Mouse (Mus musculus) brain, embryonic 14.5 days (tissue): Measurements from ENCODE around the gene Rtn3. TPM values are rescaled to one million over a fixed set of nuclear protein-coding genes. Genes with fewer than 3 reads are reported as not detected.

Experiments used
- DNase-seq: peaks from one replicate; pipeline ENCODE4 v3.0.0-alpha.2; 2011; ENCODE audit warnings: low read depth
- CTCF ChIP-seq: fragments of 200-500 bp; IDR thresholded peaks from 2 replicates; pipeline ENCODE4 v1.5.1; 2012; ENCODE audit warnings: inconsistent platforms, mild to moderate bottlenecking, moderate library complexity, borderline replicate concordance; ENCODE audit not compliant: insufficient read depth, insufficient read length; ENCODE audit errors: extremely low read depth
- POLR2A ChIP-seq: fragments of 200-500 bp; IDR thresholded peaks from 2 replicates; pipeline ENCODE4 v1.6.1; 2012; ENCODE audit warnings: mild to moderate bottlenecking, inconsistent platforms, borderline replicate concordance; ENCODE audit not compliant: poor library complexity, insufficient read depth, insufficient read length, severe bottlenecking; ENCODE audit errors: extremely low read depth
- polyA plus RNA-seq: library from polyadenylated mRNA; depleted of rRNA; stranded (reverse); fragments of >200 nt; gene quantifications from 2 replicates; pipeline ENCODE4 v1.2.3, GENCODE M21; 2012; rRNA removed

Rtn3 gene
- polyA plus RNA-seq: 436 and 508 TPM in 2 replicates

DNA sequence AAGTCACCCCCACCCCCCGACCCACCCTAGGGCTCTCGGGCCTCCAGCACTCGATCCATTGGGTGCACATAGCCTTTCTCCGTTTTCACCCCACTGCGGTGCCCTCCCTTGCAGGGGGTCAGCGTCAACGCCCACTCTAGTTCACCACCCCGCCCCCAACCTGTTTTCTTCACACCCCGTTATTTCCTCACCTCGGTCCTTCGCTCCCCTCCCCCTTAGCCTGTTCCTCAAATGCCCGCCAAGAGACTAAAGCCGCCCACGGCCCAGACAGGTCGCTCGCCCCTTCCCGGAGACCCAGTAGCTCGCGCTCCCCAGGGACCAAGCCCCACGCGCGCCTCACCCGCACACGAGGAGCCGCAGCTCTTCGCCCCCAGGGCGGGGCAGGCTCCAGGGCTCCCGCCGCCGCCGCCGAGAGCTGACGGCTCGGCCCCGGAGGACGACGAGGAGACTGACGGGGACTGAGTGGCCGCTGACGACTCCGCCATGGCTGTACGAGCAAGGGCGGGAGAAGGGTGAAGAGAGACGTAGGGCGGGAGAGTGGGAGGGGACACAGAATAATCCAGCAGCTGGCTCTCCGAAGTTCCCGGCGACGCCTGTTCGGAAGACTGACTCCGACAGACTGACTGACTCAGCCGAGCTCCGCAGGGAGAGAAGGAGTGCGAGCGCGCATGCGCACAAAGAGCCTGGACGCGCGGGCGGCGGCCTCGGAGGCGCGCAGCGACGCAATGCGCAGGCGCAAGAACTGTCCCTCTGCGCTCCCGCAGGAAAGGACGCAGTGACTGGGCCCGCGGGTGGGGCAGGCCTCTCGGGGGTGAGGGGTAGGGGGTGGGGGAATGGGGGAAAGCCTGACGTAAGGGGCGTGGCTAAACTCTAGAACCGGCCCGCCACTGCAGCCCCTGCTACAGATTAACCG lies at the start of gene Rtn3:
TSS of gene Rtn3 (minus strand) at position 683 of the 913 bp plus-strand sequence.
- peak; percentile 99 for DNase-seq
- TF ChIP-seq CTCF (no peak), POLR2A (peak; percentile 93)

DNA sequence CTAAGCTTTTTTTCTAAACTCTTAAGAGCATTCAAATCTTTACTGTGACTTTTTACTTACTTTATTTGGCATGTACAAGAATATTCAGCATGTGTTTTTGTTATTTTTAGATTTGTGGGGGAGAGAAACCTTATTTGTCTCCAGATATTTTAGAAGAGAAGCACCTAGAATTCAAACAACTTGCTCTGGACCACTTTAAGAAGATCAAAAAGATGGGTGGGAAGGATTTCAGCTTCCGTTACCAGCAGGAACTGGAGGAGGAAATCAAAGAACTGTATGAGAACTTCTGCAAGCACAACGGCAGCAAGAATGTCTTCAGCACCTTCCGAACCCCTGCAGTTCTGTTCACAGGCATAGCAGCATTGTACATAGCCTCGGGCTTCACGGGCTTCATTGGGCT lies 48.8 kb upstream of the Rtn3 start:
- TF ChIP-seq CTCF (no peak), POLR2A (no peak)
- no peak for DNase-seq

DNA sequence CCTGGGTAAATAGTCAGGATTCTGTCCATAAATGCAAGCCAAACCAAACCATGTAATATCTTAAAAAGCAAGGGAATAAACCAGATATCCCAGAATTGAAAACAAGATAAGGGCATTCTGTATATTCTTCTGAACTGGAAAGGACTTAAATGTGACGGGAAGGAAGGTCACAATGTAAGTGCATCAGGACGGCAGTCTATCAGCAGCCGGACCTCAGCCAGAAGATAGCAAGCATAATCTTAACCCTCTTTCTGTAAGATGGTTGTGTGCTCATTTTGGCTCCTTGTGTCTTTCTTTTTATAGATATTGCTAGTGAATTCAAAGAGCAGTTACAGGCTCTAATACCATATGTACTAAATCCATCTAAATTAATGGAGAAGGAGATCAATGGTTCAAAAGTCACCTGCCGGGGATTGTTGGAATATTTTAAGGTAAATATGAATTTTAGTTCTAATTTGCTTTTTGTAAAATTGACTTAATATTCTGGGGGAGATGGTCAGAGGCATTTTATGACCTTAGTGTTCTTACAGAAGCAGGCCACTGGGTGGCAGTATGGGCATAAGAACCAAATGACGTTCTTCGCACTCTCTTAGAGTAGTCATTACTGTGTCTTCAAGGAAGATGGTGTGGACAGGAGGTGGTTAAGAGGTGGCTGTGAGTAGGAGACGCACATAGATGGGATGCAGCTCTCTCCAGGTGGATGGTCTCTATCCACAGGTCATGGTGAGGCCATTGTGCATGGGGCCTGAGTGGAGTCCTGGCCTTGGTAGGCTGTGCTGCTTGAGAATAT lies 45.8 kb upstream of the Rtn3 start:
- DNase-seq: peak; percentile 85
- peak; percentile 71; the same call in 1 of the 2 replicates for TF ChIP-seq CTCF
- no peak for TF ChIP-seq POLR2A

DNA sequence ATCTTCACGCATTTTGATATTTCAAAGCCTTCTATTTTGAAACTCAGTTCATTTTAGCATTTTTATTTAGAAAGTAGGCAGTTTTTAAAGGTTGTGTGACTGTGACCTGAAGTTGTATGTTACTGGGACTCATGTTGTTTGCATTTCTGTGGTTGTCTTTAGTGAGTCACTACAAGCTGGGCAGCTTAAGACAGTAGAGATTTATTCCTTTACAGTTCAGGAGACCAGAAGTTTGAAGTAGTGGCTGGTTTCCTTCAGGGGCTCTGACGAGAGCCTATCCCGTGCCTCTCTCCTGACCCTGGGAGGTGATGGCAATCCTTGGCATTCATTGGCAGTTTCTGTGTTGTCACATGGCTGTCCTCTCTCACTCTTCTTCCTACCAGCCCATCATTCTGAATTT lies 41.8 kb upstream of the Rtn3 start:
- TF ChIP-seq CTCF: no peak
- TF ChIP-seq POLR2A: no peak
- no peak for DNase-seq

DNA sequence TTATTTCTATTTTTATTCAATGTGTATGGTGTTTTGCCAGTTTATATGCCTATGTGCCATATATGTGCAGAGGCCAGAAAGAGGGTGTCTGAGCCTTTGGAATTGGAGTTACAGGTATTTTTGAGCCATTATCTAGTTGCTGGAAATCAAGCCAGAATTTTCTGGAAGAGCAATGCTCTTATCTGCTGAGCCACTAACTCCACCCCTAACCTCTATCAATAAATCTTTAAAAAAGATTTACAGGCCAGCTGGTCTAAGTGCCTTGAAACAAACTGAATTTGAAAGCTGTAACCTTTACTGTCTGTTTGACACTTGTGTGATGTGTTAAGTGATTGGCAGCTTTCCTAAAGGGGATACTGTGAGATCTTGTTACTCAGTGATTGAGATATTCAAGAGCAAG lies 40.7 kb upstream of the Rtn3 start:
- DNase-seq: no peak
- no peak for TF ChIP-seq CTCF
- TF ChIP-seq POLR2A: no peak

DNA sequence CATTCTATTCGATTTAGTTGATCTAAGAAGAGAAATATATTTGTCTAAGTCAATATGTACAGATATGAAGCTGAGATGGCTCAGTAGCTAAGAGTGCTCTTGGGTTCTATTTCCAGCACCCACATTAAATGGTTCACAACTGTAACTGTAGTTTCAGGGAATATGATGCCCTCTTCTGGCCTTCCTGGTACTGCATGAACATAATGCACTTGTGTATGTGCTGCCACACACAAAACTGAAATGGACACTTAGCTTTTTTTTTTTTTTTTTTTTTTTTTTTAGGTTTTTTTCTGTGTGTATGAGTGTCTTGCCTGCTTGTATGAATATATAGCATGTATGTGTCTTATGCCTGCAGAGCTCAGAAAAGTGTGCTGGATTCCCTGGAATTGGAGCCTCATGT lies 40.2 kb upstream of the Rtn3 start:
- no peak for TF ChIP-seq POLR2A
- no peak for TF ChIP-seq CTCF
- no peak for DNase-seq

DNA sequence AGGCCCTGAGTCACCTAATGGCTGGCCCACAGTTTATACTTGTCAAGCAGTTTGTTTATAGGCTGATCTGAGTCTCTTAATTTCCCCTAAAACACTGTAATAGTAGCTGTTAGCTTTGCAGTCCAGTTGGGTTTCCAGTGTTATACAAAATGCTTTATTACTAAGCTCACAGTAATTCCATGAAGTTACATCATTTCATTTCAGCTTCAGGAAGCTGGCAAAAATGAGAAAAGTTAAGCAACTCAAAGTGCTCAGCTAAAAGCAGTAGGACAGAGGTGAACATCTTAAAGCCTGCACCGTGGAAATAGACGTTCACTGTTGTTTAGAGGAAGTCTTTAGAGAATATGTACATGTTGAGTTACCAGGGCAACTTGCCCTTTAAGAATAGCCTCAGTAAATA lies 39.8 kb upstream of the Rtn3 start:
- no peak for DNase-seq
- no peak for TF ChIP-seq CTCF
- no peak for TF ChIP-seq POLR2A

DNA sequence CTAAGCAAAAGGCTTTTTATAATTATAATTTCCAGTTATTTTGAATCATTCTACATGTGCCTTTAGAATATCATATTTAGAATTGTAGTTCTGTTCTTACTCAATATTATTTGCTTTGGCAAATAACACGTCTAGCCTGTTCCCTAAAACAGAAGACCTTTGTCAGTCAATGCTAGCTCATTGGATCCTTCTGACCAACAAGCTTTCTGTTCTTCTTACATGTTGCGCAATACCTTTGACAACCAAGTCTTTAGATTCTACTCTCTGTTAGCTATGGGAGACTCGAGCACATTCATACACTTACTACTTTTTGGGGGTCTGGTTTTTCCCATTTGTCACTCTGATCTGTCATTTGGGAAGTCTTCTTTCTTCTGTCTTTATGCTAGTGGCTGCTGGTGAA lies 38.5 kb upstream of the Rtn3 start:
- TF ChIP-seq POLR2A (no peak), CTCF (no peak)
- no peak for DNase-seq

DNA sequence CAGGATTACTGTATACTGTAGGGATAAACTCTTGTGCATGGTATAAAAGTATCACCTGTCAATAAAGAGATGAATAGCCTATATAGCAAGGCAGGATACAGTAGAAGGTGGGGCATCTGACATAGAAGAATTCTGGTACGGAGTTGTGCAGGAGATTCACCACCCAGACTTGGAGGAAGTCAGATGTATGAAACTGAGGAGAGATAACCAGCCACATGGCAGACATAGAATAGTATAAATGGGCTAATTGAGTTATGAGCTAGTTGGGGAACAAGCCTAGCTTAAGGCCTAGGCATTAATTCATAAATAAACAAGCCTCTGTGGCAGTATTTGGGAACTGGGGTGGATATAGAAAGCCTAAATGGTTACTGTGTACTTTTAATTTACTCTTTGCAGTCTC lies 33.4 kb upstream of the Rtn3 start:
- TF ChIP-seq CTCF (no peak), POLR2A (no peak)
- no peak for DNase-seq

DNA sequence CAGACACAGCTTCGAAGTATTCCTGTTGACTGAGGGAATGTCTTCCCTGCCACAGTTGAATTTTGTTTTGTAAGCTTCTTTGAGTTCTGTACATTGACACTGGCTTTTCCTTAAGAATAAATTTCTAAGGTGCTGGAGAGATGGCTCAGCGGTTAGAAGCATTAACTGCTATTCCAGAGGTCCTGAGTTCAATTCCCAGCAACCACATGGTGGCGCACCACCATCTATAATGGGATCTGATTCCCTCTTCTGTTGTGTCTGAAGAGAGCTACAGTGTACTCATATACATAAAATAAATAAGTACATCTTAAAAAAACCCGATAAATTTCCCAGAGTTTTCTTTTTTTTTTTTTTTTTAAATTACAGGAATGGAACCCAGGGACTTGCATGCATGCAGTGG lies 24.9 kb upstream of the Rtn3 start:
- TF ChIP-seq POLR2A (no peak), CTCF (peak; percentile 7; the same call in 1 of the 2 replicates)
- DNase-seq: no peak

DNA sequence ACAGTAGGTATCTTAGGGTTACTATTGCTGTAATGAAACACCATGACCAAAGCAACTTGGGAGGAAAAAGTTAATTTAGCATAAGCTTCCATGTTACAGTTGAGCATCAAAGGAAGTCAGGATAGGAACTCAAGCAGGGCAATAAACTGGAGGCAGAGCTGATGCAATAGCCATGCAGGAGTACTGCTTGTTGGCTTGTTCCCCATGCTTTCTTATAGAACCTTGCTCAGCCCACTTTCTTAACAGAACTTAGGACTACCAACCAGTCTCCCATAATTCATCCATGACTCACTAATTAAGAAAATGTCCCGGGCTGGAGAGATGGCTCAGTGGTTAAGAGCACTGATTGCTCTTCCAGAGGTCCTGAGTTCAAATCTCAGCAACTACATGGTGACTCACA lies 23.2 kb upstream of the Rtn3 start:
- no peak for DNase-seq
- TF ChIP-seq CTCF (no peak), POLR2A (no peak)

DNA sequence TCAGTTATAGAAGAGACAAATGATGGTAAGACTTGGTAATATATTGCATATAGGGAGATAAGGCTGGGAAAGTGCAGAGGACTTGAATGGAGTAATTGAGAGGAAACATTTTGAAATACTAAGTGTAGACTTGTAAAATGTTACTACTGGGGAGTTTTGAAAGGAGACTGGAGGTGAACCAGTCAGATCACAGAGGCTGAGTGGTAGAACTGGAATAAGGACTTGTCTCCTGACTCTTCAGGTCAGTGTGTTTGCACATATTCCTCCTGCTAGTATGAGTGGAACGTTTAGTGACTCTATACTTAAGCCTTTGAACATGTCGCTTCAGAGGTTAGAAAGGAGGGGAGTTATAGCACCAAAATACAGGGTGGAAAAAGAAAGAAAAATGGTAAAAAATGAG lies 19.4 kb upstream of the Rtn3 start:
- no peak for DNase-seq
- TF ChIP-seq POLR2A: no peak
- TF ChIP-seq CTCF: no peak

DNA sequence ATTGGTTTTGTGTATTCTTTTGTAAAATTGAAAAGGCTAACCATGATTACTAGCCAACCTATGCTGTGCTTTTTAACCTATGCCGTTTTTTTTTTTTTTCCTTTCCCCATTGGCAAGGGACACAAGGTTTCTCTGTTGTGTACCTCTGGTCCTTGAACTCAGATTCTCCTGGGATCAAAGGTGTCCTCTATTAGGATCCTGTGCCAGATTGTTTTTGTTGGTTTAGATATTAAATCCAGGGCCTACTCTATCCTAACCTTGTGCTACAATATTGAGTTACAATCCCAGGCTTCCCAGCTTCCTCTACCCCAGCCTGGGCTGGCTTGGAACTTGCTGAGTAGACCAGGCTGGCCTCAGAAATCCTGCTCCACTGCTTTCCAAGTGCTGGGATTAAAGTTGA lies 17.6 kb upstream of the Rtn3 start:
- TF ChIP-seq POLR2A: no peak
- no peak for TF ChIP-seq CTCF
- no peak for DNase-seq
